Mouse (Mus musculus): ENCODE results near the gene Tmem79. TPM values are rescaled to one million over a fixed set of nuclear protein-coding genes. Genes with fewer than 3 reads are reported as not detected.
"Not testable (repeated sequence)": the region's sequence is repeated elsewhere in the genome, so short reads cannot be mapped to it uniquely, and the experiment has no call there.

Tmem79 gene
- polyA plus RNA-seq, 1 experiment from 2014 or later = 9.9 TPM

GRCm38 (mm10) chr3:88372643-88373042 lies 36.7 kb upstream of the Tmem79 start, which contains the start of gene Bglap3:
Gene Bglap3 (minus strand): TSS chr3:88372743.
- H3K36me3 ChIP-seq (ENCODE audit: control insufficient read depth, insufficient read depth, low read length); DNase-seq (ENCODE audit: low spot score); H3K9me3 ChIP-seq (ENCODE audit: control insufficient read depth, low read length); ATAC-seq (ENCODE audit: low read depth); H3K9ac ChIP-seq (ENCODE audit: low read depth, low read length); H3K4me3 ChIP-seq (ENCODE audit: low read depth, low read length); H3K27ac ChIP-seq (replicated peaks; ENCODE audit: low read depth, low read length); H3K4me2 ChIP-seq (ENCODE audit: low read depth, low read length); H3K27me3 ChIP-seq (replicated peaks; ENCODE audit: control insufficient read depth, insufficient read depth, low read length); H3K4me1 ChIP-seq (ENCODE audit: control insufficient read depth, insufficient read depth, low read length): not testable (repeated sequence)
- 91% methylated on average over 9 of the region's 9 CpGs for WGBS

GRCm38 (mm10) chr3:88368511-88368910 lies 32.6 kb upstream of the Tmem79 start:
- WGBS = 77% methylated on average over 7 of the region's 7 CpGs
- not testable (repeated sequence) for ATAC-seq (ENCODE audit: low read depth)

GRCm38 (mm10) chr3:88367517-88367916 lies 31.6 kb upstream of the Tmem79 start:
- ATAC-seq (ENCODE audit: low read depth); H3K9ac ChIP-seq (ENCODE audit: low read depth, low read length); H3K9me3 ChIP-seq (ENCODE audit: control insufficient read depth, low read length); H3K27ac ChIP-seq (replicated peaks; ENCODE audit: low read depth, low read length); H3K36me3 ChIP-seq (ENCODE audit: control insufficient read depth, insufficient read depth, low read length); H3K4me1 ChIP-seq (ENCODE audit: control insufficient read depth, insufficient read depth, low read length); DNase-seq (ENCODE audit: low spot score); H3K4me3 ChIP-seq (ENCODE audit: low read depth, low read length): not testable (repeated sequence)
- 45% methylated on average over 3 of the region's 7 CpGs for WGBS
- peaks cover 16% of the 10 kb centered on the region for H3K27me3 ChIP-seq (replicated peaks; ENCODE audit: control insufficient read depth, insufficient read depth, low read length)
- peak overlapping the region; percentile 46; the same call in 1 of the 2 replicates for H3K4me2 ChIP-seq (ENCODE audit: low read depth, low read length)

More at GRCm38 (mm10) chr3:88368511-88368910, 32.6 kb upstream of the Tmem79 start:
- H3K27ac ChIP-seq (replicated peaks; ENCODE audit: low read depth, low read length); H3K4me2 ChIP-seq (ENCODE audit: low read depth, low read length); H3K9me3 ChIP-seq (ENCODE audit: control insufficient read depth, low read length); DNase-seq (ENCODE audit: low spot score); H3K9ac ChIP-seq (ENCODE audit: low read depth, low read length); H3K4me3 ChIP-seq (ENCODE audit: low read depth, low read length); H3K4me1 ChIP-seq (ENCODE audit: control insufficient read depth, insufficient read depth, low read length); H3K36me3 ChIP-seq (ENCODE audit: control insufficient read depth, insufficient read depth, low read length): not testable (repeated sequence)
- peaks cover 16% of the 10 kb centered on the region for H3K27me3 ChIP-seq (replicated peaks; ENCODE audit: control insufficient read depth, insufficient read depth, low read length)

DNA sequence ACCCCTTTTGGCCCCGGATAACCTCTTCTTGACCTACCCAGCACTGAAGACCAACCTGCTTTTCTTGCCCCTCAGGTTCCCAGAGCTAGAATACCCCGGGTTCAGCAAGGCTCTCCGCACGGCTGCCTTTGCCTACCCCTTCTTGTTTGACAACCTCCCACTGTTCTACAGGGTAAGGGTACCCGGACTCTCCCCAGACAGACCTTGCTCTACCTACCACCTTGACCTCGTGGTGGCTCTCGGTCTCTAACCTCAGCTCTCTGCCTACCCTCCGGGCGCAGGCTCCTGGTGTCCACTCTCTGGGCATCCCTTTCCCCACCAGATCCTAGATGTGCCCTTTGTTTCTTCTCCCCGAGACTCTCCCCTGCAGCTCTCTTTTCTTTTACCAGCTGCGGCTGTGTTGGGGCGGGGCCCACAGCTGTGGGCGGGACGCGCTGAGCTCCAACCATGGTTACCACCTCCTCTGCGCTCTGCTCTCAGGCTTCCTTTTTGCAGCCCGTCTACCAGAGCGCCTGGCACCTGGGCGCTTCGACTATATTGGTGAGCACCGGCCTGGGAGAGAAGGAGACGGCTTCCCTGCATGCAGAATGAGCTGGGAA lies 31.0 kb upstream of the Tmem79 start:
- H3K36me3 ChIP-seq (ENCODE audit: control insufficient read depth, insufficient read depth, low read length); H3K9ac ChIP-seq (ENCODE audit: low read depth, low read length); H3K4me1 ChIP-seq (ENCODE audit: control insufficient read depth, insufficient read depth, low read length); H3K9me3 ChIP-seq (ENCODE audit: control insufficient read depth, low read length); H3K27ac ChIP-seq (replicated peaks; ENCODE audit: low read depth, low read length): not testable (repeated sequence)
- Histone ChIP-seq H3K4me3 (ENCODE audit: low read depth, low read length) (peak overlapping the region; percentile 24; the same call in 1 of the 2 replicates), H3K27me3 (replicated peaks; ENCODE audit: control insufficient read depth, insufficient read depth, low read length) (peaks cover 16% of the 10 kb centered on the region), H3K4me2 (ENCODE audit: low read depth, low read length) (peak overlapping the region; percentile 46)
- DNase-seq (ENCODE audit: low spot score) = peak; percentile 45
- ATAC-seq (ENCODE audit: low read depth) = peak; percentile 86
- 1% methylated on average over 15 of the region's 22 CpGs for WGBS

GRCm38 (mm10) chr3:88365705-88366361 lies 29.9 kb upstream of the Tmem79 start:
- peaks cover 16% of the 10 kb centered on the region for H3K27me3 ChIP-seq (replicated peaks; ENCODE audit: control insufficient read depth, insufficient read depth, low read length)
- DNase-seq (ENCODE audit: low spot score) (no peak), ATAC-seq (ENCODE audit: low read depth) (no peak)
- H3K4me2 ChIP-seq (ENCODE audit: low read depth, low read length) = no peak overlapping the region
- 47% methylated on average over 32 of the region's 34 CpGs for WGBS
- peaks cover 17% of the 10 kb centered on the region for H3K36me3 ChIP-seq (ENCODE audit: control insufficient read depth, insufficient read depth, low read length)
- peaks cover 6% of the 10 kb centered on the region; the same call in 1 of the 2 replicates for H3K9me3 ChIP-seq (ENCODE audit: control insufficient read depth, low read length)
- H3K27ac ChIP-seq (replicated peaks; ENCODE audit: low read depth, low read length) = no peak overlapping the region
- H3K4me1 ChIP-seq (ENCODE audit: control insufficient read depth, insufficient read depth, low read length) = peaks cover 6% of the 10 kb centered on the region; the same call in 1 of the 2 replicates
- no peak overlapping the region for H3K4me3 ChIP-seq (ENCODE audit: low read depth, low read length)
- H3K9ac ChIP-seq (ENCODE audit: low read depth, low read length) = no peak overlapping the region

- Histone ChIP-seq H3K27ac (replicated peaks; ENCODE audit: low read depth, low read length) (peak within 1 kb of the TSS; percentile 48; the same call in 1 of the 2 replicates), H3K4me3 (ENCODE audit: low read depth, low read length) (peak within 1 kb of the TSS; percentile 5; the same call in 1 of the 2 replicates), H3K9ac (ENCODE audit: low read depth, low read length) (peak within 1 kb of the TSS; percentile 42; the same call in 1 of the 2 replicates), H3K4me1 (ENCODE audit: control insufficient read depth, insufficient read depth, low read length) (peaks cover 6% of the 10 kb centered on the region; the same call in 1 of the 2 replicates), H3K4me2 (ENCODE audit: low read depth, low read length) (peak within 1 kb of the TSS; percentile 41), H3K36me3 (ENCODE audit: control insufficient read depth, insufficient read depth, low read length) (peaks cover 32% of the 10 kb centered on the region), H3K9me3 (ENCODE audit: control insufficient read depth, low read length) (no peaks in the 10 kb centered on the region), H3K27me3 (replicated peaks; ENCODE audit: control insufficient read depth, insufficient read depth, low read length) (peaks cover 16% of the 10 kb centered on the region)
- WGBS = 2% methylated on average over 15 of the region's 16 CpGs
- ATAC-seq (ENCODE audit: low read depth) = 0 out of 2 replicates have a peak, but pooled peaks have one; percentile 22
- DNase-seq (ENCODE audit: low spot score) = peak; percentile 47
Measured at GRCm38 (mm10) chr3:88364337-88364736, 28.4 kb upstream of the Tmem79 start, which contains the start of gene Paqr6. Gene Paqr6 (plus strand): TSS chr3:88364584.

GRCm38 (mm10) chr3:88363700-88364099 lies 27.8 kb upstream of the Tmem79 start:
- H3K9ac ChIP-seq (ENCODE audit: low read depth, low read length) = no peak overlapping the region
- DNase-seq (ENCODE audit: low spot score) = no peak
- H3K4me2 ChIP-seq (ENCODE audit: low read depth, low read length) = no peak overlapping the region
- no peak for ATAC-seq (ENCODE audit: low read depth)
- H3K4me1 ChIP-seq (ENCODE audit: control insufficient read depth, insufficient read depth, low read length) = peaks cover 6% of the 10 kb centered on the region; the same call in 1 of the 2 replicates
- peak overlapping the region; percentile 48; the same call in 1 of the 2 replicates for H3K27ac ChIP-seq (replicated peaks; ENCODE audit: low read depth, low read length)
- 46% methylated on average over 4 of the region's 4 CpGs for WGBS
- peaks cover 16% of the 10 kb centered on the region for H3K27me3 ChIP-seq (replicated peaks; ENCODE audit: control insufficient read depth, insufficient read depth, low read length)
- H3K36me3 ChIP-seq (ENCODE audit: control insufficient read depth, insufficient read depth, low read length) = peaks cover 38% of the 10 kb centered on the region
- no peak overlapping the region for H3K4me3 ChIP-seq (ENCODE audit: low read depth, low read length)
- no peaks in the 10 kb centered on the region for H3K9me3 ChIP-seq (ENCODE audit: control insufficient read depth, low read length)

GRCm38 (mm10) chr3:88361612-88362313 lies 25.8 kb upstream of the Tmem79 start:
- Histone ChIP-seq H3K27ac (replicated peaks; ENCODE audit: low read depth, low read length) (no peak overlapping the region), H3K9ac (ENCODE audit: low read depth, low read length) (no peak overlapping the region), H3K4me3 (ENCODE audit: low read depth, low read length) (no peak overlapping the region), H3K27me3 (replicated peaks; ENCODE audit: control insufficient read depth, insufficient read depth, low read length) (peaks cover 16% of the 10 kb centered on the region), H3K36me3 (ENCODE audit: control insufficient read depth, insufficient read depth, low read length) (peaks cover 57% of the 10 kb centered on the region), H3K9me3 (ENCODE audit: control insufficient read depth, low read length) (no peaks in the 10 kb centered on the region), H3K4me1 (ENCODE audit: control insufficient read depth, insufficient read depth, low read length) (peaks cover 6% of the 10 kb centered on the region; the same call in 1 of the 2 replicates), H3K4me2 (ENCODE audit: low read depth, low read length) (no peak overlapping the region)
- 83% methylated on average over 2 of the region's 2 CpGs for WGBS
- DNase-seq (ENCODE audit: low spot score) = no peak
- no peak for ATAC-seq (ENCODE audit: low read depth)

Measured in embryonic facial prominence, embryonic 14.5 days (tissue).